Mouse (Mus musculus) megakaryocyte, embryonic 14.5 days (primary cell): ENCODE measurements around the gene Mansc1.

Source experiments
- FLI1 ChIP-seq: IDR thresholded peaks from 2 replicates; pipeline ENCODE4 v1.6.1; 2012; ENCODE audit warnings: low read length, inconsistent platforms, mixed read lengths
- GATA1 ChIP-seq: IDR thresholded peaks from 3 replicates; pipeline ENCODE4 v1.6.1; 2012; ENCODE audit warnings: mixed read lengths, low read length, inconsistent platforms, borderline replicate concordance

DNA sequence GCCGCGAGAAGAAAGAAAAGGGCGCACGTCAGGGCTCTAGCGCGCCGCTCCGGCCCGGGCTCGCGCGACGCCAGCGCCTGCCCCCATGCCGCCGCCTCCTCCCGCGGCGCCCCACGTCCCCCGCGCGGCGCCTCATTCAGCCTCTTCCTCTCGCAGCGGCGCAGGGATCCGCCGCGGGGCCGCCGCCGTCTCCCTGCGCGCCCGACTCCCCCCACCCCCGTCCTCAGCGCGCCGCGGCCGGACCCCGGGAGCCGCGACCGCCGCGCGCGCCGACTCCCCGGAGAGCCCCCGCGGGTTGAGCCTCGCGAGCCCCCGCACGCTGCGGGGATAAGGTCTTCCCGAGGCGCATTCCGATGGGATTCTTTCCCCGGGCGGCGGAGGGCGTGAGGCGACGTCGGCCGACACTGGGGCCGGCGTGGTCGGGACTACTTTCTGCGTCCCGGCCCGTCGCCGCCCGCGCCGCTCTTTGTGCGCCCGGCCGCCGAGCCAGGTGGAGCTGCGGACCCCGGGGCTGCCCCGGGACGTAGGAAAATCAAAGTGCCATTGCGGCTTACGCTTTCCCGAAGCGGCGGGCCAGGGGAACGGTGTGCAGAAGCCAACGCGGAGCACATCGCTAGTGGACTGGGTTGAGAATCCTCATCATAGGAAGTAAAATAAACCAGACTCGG is 65.3 kb downstream of the Mansc1 start, which contains the start of gene Lrp6:
- TF ChIP-seq FLI1 (no peak), GATA1 (no peak)
